Mouse (Mus musculus) spleen, postnatal 36 days (tissue): ENCODE data around the gene Dtd2.

Source experiments
- DNase-seq, 2 experiments: peaks; one replicate each; pipeline ENCODE4 v3.0.0; 2022; ENCODE audit warnings: low spot score in 2 of 2, mixed read lengths in 1 of 2

Dtd2 gene

DNA sequence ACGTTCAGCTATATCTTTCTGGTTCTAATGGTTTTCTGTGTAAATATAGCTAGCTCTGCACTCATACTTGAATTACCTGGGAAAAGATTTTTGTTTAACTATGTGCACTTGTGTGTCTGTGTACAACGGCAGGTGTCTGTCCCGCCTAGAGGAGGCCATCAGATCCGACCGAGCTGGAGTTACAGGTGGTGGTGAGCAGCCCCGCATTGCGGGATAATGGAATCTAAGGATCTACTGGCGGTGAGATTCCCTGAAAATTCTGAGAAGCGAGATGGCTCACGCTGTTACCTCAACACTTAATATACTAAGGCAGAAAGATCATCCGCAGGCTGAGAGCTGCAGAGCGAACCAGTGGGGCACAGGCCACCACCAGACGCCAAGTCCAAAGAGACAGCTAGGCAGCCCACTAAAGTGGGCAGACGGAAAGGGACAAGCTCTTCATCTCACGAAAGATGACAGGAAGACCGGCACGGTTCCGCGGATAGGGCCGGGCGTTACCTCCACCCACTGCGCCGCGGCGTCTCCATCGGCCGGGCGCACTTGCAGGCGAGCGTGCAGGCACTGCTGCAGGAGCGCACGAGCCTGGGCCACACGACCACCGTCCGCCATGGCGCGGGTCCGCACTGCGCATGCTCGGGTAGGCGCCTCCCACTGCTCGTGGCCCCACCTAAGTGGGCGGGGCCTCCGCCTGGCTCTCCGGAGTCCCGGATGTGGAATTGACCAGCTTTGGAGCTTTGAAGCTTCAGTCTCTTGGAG is at the start of gene Dtd2:
Gene Dtd2, minus strand, starts transcription at position 625 of the 756 bp plus-strand sequence.
- peak; percentile 88 to 90 for DNase-seq

DNA sequence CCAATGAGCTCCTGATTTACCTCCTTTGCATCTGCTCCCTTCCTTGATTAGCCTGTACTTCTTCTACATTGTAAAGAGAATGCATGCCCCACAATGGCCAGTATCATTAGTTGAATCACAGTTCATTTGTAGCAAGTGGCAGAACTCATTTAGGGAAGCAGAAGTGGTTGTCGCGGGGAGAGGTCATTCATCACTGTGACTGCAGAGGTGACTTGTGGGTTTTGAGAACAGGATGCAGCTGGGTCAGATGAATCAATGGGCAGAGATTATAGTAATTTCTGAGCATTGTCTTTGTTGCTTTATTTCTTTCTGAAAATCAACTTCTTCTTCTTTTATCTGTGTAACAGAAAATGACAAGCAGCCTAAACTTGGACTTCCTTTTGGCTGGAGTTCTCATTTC is 43.0 kb upstream of the Dtd2 start:
- peak in 1 of 2 experiments; percentile 6 for DNase-seq

DNA sequence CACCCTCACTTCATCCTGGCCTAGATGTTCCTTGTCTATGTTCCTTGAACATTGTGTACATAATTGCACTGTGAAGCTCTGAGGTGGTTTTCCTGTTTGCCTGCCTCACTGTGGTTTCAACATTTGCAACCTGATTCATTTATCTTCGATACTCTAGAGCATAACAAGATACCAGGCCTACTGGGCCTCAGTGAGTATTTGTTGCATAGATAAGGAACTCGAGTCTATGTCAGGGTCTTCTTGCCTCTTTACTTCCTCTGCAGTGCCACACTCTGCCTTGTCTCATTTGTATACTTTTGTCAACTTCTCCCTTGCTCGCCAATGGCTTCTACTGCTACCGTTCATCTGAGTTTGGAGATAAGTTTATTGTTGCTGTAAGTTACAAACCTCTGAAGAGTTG is 40.1 kb upstream of the Dtd2 start:
- no peak for DNase-seq

DNA sequence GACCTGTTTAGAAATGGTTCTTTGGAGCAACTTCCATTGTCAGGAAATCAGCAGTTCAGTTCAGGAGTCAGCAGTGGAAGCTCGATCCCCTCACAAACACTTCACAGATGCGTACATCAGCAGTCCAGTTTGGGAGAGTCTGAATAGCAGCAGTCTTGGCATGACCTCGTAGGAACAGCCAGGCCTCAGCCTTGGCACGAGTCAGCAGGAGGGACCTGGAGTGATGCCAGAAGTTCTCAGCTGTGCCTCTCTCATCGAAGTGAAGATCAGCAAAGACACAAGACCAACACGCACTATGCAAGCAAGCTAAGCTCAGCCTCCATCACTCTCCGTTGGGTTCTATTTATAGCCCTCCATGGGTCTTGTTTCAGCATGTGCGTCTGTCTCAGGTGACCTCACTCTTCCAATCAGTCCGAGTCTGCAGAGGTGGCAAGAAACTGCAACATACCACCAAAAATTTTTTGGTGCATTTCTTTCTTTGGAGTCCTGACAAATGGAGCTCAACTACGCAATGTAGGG is 36.6 kb upstream of the Dtd2 start:
- no peak for DNase-seq

DNA sequence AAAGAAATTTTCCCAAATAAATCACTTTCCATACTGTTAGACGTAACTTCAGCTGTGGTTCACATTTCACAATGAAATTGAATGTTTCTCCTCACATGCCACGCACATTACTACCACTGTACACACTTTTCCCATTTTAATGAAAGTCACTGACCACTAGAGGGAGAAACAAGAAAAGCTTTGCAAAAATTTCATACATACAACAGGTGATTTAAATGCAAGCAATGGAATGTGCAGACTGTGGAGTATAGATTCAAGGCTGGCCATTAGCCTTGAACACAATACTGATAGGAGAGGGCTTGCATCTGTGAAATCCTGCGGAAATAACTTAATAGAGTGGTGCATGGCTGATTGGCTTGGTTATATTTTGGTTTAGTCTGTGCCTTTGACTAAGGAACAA is 32.1 kb upstream of the Dtd2 start:
- DNase-seq = no peak

DNA sequence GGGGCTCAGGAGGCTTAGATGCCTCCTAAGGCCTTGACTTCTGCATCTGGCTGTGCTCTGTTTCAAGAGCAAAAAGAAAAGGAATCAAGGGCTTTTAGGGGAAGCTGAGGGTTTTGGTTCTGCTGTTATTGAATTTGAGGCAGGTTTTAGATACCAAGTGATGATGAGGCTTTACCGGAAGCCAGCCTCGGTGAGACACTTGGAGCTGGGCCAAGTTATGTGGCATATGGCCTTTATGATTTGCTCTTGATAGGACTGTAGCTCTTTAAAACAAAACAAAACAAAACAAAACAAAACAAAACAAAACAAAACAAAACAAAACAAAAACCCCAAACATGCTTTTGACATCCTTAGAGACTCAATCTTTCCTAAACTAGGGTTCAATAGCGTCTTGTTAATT is 28.7 kb upstream of the Dtd2 start:
- no peak for DNase-seq

DNA sequence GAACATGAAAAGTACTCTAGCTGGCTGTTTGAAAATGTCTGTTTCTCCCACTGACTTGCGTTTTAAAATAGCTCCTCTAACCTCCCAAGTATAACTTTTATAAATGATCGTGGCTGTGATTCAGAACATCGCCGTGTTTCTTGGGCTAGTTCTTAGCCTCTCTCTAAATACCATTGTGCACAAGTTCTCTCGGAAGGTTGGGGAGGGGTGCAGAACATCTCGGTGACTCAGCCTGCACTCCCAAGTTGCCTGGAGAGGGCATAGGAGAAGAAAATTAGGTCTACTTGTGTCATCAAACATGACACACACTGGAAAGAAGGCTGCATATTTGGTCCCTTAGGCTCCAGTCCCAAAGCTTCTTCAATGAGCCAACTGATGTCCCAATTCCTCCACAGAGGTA is 26.0 kb upstream of the Dtd2 start:
- no peak for DNase-seq

DNA sequence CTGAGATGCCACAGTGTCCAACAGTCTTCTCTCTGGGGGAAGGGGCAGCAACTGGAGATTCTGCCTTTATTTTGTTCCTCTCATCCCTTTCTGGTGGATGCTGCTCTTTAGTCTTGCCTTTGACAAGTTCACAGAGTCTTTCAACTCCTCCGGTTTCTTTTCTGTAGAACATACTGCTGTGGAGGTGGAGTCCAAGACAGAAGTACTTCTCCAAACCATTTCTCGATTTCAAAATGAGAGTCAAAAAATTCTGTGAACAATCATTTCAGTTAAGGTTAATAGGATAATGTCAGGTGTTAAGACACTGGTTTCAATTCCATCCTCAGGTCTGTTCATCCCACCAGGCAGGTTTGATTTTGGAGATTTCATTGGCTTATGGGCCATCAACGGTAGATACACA is 21.7 kb upstream of the Dtd2 start, which contains the start of gene Gpr33:
Gene Gpr33, minus strand, starts transcription at position 101 of the 400 bp plus-strand sequence.
- no peak for DNase-seq

DNA sequence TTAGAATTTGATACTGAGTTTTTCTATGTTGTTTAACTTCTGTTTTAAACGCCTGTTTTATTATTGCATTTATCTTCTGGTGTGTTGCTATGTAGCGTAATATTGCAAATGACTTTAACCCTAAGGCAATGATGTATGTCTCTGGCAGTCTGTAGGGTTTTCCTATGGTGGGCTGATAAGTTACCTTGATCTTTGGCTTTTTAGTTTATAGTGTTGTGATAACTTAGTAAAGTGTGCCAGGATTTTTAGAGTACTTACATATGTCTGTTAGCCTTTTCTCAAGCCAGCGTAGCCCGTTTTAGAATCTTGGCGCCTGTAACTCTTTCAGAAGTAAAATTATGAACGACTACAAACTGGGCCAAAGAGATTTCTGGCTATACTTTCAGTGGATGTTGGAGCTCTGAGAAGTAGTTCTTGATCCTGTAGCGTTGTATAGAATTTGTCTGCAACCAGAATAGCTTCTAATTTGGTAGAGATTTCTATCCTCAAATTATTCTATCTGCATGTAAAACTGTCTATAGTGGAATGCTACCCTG is 8.3 kb upstream of the Dtd2 start:
- no peak for DNase-seq

DNA sequence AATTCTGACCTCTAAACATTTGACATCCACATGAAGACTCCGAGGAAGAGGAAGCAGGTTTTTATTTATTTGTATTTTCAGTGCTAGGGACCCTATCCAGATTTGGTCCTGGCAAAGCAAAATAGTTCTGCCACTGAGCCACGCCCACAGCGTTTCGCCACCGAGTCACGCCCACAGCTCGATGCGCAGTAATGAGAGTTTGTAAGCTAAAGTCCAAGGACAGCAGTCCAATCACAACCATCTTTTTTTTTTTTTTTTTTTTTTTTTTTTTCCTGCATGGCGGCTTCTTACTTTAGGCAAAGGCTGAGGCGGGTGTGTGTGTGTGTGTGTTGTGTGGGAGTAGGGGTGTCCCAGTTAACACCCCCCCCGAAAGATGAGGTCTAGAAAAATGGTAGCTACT is 7.7 kb upstream of the Dtd2 start:
- no peak for DNase-seq

DNA sequence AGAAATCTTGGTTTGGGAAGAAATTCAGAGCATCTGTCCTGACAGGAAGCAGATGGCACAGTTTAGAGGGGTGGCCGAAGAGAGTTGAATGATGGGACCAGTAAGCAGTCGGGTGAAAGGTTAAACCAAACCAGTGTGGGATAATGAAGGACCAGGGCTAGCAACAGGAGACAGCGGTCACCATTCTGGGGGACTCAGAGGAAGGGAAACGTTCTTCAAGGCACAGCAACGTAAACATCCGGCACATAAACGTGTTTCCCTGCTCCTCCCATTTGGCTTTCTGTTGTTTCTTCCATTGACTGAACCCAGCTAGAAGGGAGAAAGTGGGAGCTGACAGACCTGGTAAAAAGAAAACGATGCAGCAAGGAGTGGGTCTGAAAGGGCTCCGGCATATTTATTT is 7.0 kb upstream of the Dtd2 start:
- DNase-seq = no peak

DNA sequence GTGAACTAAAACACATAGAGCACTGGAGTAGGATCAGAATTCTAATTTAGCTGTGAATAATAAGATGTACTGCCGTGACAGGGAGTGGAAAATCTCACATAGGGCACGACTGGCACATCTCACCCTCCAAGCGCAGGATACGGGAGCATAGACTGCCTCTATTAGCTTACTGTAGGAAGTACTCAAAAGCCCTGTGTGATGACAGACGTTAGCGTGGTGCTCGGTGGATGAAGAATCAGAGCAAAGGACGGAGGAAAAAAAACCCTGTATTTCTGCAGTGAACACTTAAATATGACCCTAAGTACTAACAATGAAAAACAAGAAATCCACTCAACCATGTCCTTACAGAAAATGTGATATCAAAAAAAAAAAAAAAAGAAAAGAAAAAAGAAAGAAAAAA is 5.9 kb upstream of the Dtd2 start:
- DNase-seq = no peak

DNA sequence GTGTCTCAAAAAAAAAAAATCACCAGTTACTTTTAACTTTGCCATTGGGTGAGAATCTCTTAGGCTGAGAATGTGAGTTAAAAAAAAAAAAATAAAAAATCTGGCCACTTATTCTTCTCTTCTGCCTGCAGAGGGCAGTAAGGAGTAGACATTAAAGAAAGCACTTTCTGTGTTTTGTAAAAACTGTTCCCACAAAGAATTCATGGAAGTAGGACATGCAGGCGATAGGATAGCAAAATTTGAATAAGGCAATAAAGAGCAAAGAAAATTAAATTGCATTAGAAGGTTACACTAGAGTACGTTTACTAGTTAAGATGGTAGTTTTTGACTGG is 4.3 kb upstream of the Dtd2 start:
- DNase-seq = no peak

DNA sequence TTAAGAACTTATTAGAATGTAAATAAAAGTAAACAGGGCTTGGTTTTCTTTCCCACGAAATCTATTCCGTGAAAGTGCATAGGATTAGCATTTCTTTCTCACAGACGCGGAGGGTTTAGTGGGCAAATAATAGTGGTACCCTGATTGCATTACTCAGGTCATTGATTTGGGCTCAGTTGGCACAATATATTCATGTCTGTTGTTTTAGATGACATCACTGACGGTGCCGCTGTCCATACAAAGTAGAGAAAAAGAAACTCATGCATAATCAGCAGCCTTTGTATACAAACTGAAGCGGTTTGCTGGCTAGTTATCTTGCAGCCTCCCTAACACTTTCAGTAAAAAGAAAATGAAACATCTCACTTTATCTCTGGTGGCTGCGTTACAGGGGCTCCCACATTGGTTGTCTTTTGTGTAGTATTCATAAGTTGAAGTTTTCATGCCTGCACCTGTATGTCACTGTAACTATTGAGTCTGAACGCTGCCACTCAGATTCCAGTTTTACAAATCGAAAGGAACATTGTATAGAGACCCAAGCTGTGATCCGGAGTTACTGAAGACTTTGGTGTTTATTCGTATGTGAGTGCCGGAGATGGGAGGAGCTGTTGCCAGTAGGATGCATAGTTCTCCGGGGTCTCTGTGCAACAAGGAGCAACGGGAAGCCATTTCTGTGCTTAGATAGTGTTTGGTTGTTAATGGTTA is 3.8 kb upstream of the Dtd2 start:
- DNase-seq = no peak

DNA sequence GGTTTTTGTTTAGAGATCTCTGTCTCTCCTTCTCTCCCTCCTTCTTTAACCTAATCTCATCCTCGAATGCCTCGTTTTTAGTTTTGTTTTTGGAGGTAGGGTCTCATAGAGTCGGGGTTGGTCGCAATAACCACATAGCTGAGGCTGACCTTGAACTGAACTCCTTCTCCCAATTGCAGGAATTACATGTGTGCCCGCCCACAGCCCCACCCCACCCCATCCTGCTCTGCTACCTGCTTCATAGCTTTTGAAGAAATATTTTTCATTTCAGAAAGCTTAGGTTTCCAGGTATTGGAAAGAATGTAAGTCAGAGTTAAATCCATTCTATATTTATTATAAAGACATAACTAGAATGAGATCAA is 313 bp upstream of the Dtd2 start:
- no peak for DNase-seq

DNA sequence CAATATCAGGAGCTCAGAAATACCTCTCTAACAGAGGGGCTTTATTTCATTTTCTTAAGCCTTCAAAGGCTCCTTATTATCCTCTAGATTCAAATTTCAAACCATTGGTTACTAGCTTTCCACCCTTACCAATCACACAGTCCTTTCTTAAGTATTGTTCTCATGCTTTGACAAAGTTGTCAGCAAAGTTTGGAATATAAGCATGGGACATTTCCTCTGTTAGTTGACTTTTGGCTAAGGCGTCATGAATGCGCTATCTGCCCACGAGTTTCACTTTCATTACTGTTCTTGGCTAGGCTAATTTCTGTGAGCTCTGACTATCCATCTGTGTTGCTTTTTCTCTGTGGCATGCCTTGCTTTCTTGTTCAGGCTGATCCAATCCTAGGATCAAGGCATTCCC is 3.6 kb downstream of the Dtd2 start:
- no peak for DNase-seq

DNA sequence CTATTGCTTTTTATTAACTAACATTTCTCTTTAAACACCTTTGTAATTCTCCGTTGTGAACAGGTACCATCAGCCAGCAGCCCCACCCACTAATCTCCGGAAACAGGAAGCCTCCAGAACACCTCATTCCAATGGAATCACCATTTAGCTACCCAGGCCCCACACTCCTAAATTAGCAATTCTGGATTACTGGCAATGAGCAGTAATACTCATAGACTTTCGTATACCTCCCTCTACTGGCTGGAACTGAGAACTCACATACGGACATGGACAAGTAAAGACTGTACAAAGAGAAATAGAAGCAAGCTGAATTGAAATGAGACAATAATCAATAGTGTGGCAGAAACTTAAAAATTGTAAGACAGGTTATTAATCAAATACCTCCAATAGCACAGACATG is 4.8 kb downstream of the Dtd2 start:
- peak; percentile 48 to 63 for DNase-seq

DNA sequence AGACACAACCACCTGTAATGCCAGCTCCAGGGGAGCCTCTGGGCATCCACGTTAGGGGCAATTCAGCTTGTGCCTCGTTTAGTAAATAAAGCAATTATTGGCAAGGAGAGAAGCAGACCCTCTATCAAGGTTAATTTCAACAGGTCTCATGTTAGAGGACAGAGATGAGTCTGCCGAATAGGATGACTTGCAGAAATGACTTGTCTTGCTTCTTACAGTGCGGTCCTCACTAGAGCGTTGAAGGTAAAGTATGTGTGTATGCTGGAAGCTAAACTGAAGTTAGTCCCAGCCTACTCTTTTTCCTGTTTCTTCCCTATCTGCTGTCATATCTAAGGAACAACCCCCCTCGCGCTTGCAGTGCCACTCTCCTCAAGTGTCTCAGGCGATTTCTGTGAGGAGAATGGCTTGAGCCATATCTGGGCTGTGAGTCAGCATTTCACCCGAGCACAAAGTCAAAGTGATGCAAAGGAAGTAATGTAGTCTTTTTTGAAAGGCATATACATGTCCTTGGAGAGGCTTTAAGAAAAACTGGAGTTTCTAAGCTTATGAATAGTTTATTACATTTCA is 7.9 kb downstream of the Dtd2 start:
- no peak for DNase-seq

DNA sequence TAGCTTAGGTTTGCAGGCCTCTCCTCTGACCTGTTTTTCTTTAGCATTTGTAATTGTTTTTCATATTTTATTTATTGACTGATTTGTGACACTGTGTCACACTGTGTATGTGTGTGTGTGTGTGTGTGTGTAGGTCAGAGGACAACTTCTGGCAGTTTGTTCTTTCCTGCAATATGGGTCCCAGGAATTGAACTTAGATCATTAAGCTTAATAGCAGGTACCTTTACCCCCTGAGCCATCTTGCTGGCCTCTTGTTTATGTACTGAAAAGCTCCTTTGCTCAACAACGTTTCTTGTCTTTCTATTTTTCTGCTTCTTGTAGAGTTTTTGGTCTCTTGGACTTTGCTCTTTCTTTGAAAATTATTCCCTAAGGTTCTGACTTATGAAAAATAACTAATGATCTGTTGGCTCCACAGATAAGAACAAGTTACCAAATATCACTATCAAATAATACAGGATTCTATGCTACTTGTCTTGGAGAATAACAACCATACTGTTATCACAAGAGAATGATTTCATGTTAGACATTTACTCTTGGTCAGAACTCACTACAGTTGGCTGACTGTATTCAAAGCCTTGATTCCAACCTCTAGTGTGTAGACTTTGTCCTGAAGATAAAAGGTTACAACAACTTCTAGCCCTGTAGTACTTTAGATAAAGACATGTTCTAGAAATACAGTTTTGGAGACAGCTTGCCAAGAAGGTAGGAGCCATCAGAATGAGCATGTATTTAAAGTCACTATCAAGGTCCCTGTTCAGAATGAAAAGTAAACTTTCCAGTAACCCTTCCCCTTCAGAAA is 10.4 kb downstream of the Dtd2 start:
- no peak for DNase-seq

DNA sequence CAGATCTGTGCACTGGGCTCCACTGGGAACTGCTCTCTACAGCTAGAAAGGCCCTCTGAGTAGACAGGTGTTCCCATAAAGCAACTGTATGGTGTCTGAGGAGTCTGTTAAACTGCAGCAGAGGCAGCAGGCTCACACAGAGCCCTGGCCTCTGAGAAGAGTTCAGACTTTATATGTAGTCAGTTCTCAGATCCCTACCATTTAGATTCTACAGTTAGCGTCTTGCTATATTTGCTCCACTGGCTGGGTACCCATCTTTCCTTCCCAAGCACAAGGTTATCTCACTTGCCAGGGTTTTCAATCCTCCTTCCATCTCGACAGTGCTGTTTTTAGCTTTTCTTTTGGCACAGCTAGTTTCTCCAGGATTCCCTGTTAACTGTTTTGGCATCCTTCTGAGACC is 15.7 kb downstream of the Dtd2 start:
- no peak for DNase-seq

DNA sequence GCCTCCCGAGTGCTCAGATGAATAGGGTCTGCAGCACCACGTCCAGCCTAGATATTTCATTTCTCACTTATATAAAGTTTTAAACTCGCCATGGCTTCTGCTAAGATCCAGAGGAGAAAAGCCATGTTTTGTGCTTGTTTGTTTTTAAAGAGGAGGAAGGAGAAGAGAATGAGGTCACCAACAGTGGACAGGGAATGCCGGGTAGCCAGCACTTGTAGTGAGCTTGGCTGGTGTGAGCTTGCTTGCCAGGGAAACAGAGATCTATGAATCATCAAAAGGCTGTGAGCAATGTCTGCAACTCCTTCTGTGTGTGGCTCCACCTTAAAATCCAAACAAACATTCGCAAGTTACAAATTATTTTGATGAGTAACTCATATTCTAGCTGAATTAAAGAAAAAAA is 17.8 kb downstream of the Dtd2 start:
- DNase-seq = no peak

DNA sequence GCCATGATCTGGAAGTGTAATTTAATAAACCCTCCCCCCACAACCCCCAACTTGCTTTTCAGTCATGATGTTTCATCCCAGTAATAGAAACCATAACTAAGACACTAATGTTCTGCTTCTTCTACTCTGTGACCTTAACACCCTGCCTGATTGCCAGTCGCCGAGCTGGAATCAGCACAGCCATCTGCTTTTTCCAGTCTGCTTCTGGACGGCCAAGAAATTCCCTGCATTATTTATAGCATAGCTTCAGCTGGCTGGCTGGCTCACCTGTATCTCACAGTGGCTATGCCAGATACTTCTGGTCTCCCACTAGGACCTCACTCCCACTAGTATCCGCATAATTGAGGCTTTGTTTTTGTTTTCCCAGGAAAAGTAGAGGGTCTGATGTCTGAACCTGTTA is 20.5 kb downstream of the Dtd2 start:
- no peak for DNase-seq
